22 mouse cellular contexts compared by ENCODE assay signal in the genomic region with DNA sequence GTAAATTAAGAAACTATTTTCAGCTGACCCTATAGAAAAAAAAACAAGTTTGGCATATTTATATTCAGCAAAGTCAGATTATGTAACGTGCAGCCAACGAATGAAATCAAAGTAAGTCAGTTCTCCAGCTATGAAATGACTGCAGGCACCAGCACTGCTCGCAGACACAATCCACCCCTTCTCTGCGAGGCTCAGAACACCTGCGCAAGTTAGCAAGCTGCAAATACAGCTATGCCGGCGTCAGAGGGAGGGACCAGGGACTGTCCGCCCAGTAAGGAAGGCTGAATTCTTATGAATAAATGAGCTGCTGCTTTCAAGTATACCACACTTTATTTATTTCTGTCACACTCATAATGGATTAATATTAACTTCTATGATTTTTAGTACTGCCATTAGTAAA. TPM values are rescaled to one million over a fixed set of nuclear protein-coding genes. Genes with fewer than 3 reads are reported as not detected.
DNase-seq lines count a peak whose midpoint lies in the region; TF ChIP-seq lines count a peak whose summit lies in the region.
"Had no signal": no experiment of that assay in that cellular context is flagged by ENCODE, and none has a peak within 500 bp of the region (broad histone marks: within the 10 kb centered on the region; RNA-seq: fewer than 3 reads in every experiment).

No protein-coding gene starts in this region.

- peak; percentile 65 for DNase-seq in heart, adult 11 months
- no peak for DNase-seq in heart, postnatal 14 days
- peak; percentile 25 to 38 for DNase-seq in left cerebral cortex, adult 18-20 months (ENCODE audit: low spot score in 2 of 2)
- DNase-seq in left cerebral cortex, adult 8-10 months (ENCODE audit: low spot score in 2 of 2), result no peak
- peak; percentile 73 for DNase-seq in brain, adult 2 months (ENCODE audit: low read depth, low spot score)
- no peak for DNase-seq in spleen, postnatal 14 days (ENCODE audit: low spot score in 2 of 2)
- no peak for DNase-seq in adrenal gland, adult 2 months
- DNase-seq: adrenal gland, adult 8-10 months; adrenal gland, postnatal 14 days; adrenal gland, postnatal 36 days; cerebellum, adult 11 months; cerebellum, adult 18-20 months; cerebellum, adult 8-10 months; cerebellum, adult 9-11 months; cerebellum, postnatal 14 days; cerebellum, postnatal 36 days; forebrain, postnatal 0 days had no signal

- H3K4me1 ChIP-seq in cortical plate, adult 2 months (ENCODE audit: control insufficient read depth, insufficient read depth, low read length), result no peaks in the 10 kb centered on the region
- H3K4me1 ChIP-seq: embryonic facial prominence, embryonic 10.5 days; embryonic facial prominence, embryonic 12.5 days; forebrain, embryonic 13.5 days; forebrain, embryonic 15.5 days had no signal

- intact Hi-C loops in heart, postnatal 14 days (cut with DNase I), result no loop called here

- no peak for TF ChIP-seq CTCF in cortical plate, adult 2 months (IDR thresholded peaks at IDR 0.05; ENCODE audit: extremely low read depth, insufficient read depth, low read length)

- no peak overlapping the region for H3K4me3 ChIP-seq in cortical plate, adult 2 months (ENCODE audit: insufficient read depth, low read length)
- H3K4me3 ChIP-seq: embryonic facial prominence, embryonic 10.5 days; embryonic facial prominence, embryonic 12.5 days; forebrain, embryonic 13.5 days; forebrain, embryonic 15.5 days had no signal

- no peak overlapping the region for H3K27ac ChIP-seq in cortical plate, adult 2 months (ENCODE audit: insufficient read depth, low read length)
- H3K27ac ChIP-seq: embryonic facial prominence, embryonic 10.5 days; embryonic facial prominence, embryonic 12.5 days; forebrain, embryonic 13.5 days; forebrain, embryonic 15.5 days had no signal

- peak; percentile 32; the same call in 1 of the 2 replicates for TF ChIP-seq POLR2A in cortical plate, adult 2 months (IDR thresholded peaks at IDR 0.05; ENCODE audit: extremely low read depth, insufficient read depth, low read length)

RNA-seq across cellular contexts. Expression of gene Csrp2, which starts 40.2 kb away (rescaled TPM):
- total RNA-seq in heart, postnatal 14 days (2021), result 10 to 100 TPM; 92.6 to 95.4 TPM
- 1 to 10 TPM; 6.4 to 8.6 TPM for total RNA-seq in left cerebral cortex, adult 18-20 months (2021)
- 10 to 100 TPM in 1 of 4 experiments, 1 to 10 TPM in 3; 5.6 to 10.2 (median 8.4) TPM for total RNA-seq in left cerebral cortex, adult 8-10 months (2022)
- 10.1 and 14.0 TPM in 2 replicates for polyA plus RNA-seq in cortical plate, adult 2 months (2012; rRNA removed)
- total RNA-seq in adrenal gland, adult 2 months (2021), result 100 to 1,000 TPM; 135 to 193 TPM
- 32.4 and 37.8 TPM in 2 replicates for polyA plus RNA-seq in adrenal gland, adult 2 months (2012; rRNA removed)

RNA-seq across cellular contexts. Expression of gene Zdhhc17, which starts 50.2 kb away (rescaled TPM):
- total RNA-seq in heart, postnatal 14 days (2021), result 10 to 100 TPM; 23.7 to 25.8 TPM
- total RNA-seq in left cerebral cortex, adult 18-20 months (2021), result 100 to 1,000 TPM; 115 to 121 TPM
- 100 to 1,000 TPM; 117 to 128 (median 122) TPM for total RNA-seq in left cerebral cortex, adult 8-10 months (2022)
- 83.2 and 88.6 TPM in 2 replicates for polyA plus RNA-seq in cortical plate, adult 2 months (2012; rRNA removed)
- 10 to 100 TPM; 25.1 to 35.9 TPM for total RNA-seq in adrenal gland, adult 2 months (2021)
- polyA plus RNA-seq in adrenal gland, adult 2 months (2012; rRNA removed), result 9.0 and 11.1 TPM in 2 replicates

Comparison
In these comparisons a context has a peak if more than half of its experiments do, and no peak if none do; other contexts are left out.
1. DNase-seq: peak in heart, adult 11 months (single experiment), left cerebral cortex, adult 18-20 months (2 of 2) and brain, adult 2 months (single experiment); none in heart, postnatal 14 days (0 of 2), left cerebral cortex, adult 8-10 months (0 of 2), spleen, postnatal 14 days (0 of 2) and adrenal gland, adult 2 months (single experiment).
2. RNA of gene Csrp2, which starts 40.2 kb away (total RNA-seq): 135 to 193 TPM in adrenal gland, adult 2 months and 92.6 to 95.4 TPM in heart, postnatal 14 days; 5.6 to 10.2 TPM in left cerebral cortex, adult 8-10 months and 6.4 to 8.6 TPM in left cerebral cortex, adult 18-20 months; every median in the first group is over 4 times any median in the second.